Mouse (Mus musculus) liver, embryonic 12.5 days (tissue): ENCODE results near the gene Zfp652. TPM values are rescaled to one million over a fixed set of nuclear protein-coding genes. Genes with fewer than 3 reads are reported as not detected.

Experiments used
- ATAC-seq: fragments of 200-750 bp; cut with Nextera tagmentation; 2 replicates; pipeline ENCODE4 v1.8.0; 2017; ENCODE audit warnings: moderate number of reproducible peaks, mild to moderate bottlenecking, moderate library complexity
- H3K27ac ChIP-seq: fragments of 300-500 bp; sonication (generic); 2 replicates; pipeline ENCODE4 v1.5.1; 2016; ENCODE audit warnings: mild to moderate bottlenecking
- H3K27me3 ChIP-seq: fragments of 300-500 bp; sonication (generic); replicated peaks from 2 replicates; pipeline ENCODE4 v1.6.1; 2016; ENCODE audit warnings: mild to moderate bottlenecking, moderate library complexity
- H3K36me3 ChIP-seq: fragments of 300-500 bp; sonication (generic); 2 replicates; pipeline ENCODE4 v1.6.1; 2016; ENCODE audit warnings: mild to moderate bottlenecking, moderate library complexity
- H3K4me1 ChIP-seq: fragments of 300-500 bp; sonication (generic); 2 replicates; pipeline ENCODE4 v1.6.1; 2016
- H3K4me2 ChIP-seq: fragments of 300-500 bp; sonication (generic); 2 replicates; pipeline ENCODE4 v1.6.1; 2016; ENCODE audit warnings: mild to moderate bottlenecking, moderate library complexity
- H3K4me3 ChIP-seq: fragments of 300-500 bp; sonication (generic); 2 replicates; pipeline ENCODE4 v1.5.1; 2016; ENCODE audit warnings: mild to moderate bottlenecking, moderate library complexity
- H3K9ac ChIP-seq: fragments of 300-500 bp; sonication (generic); 2 replicates; pipeline ENCODE4 v1.6.1; 2016; ENCODE audit warnings: mild to moderate bottlenecking, moderate library complexity
- H3K9me3 ChIP-seq: fragments of 300-500 bp; sonication (generic); replicated peaks from 2 replicates; pipeline ENCODE4 v1.6.1; 2016; ENCODE audit warnings: mild to moderate bottlenecking, moderate library complexity
- WGBS: fragments of 180-500 bp; shearing (Covaris S2); methylation state at CpG from one replicate; pipeline ENCODE4 v1.1.7; 2016; ENCODE audit not compliant: insufficient replicate concordance; 5-methylcytosine and 5-hydroxymethylcytosine counted together
- polyA plus RNA-seq: library from polyadenylated mRNA; unstranded; fragments of >200 nt; fragmentation: Nextera tagmentation; extraction: Ambion mirVana; gene quantifications from 2 replicates; pipeline ENCODE4 v1.2.1, GENCODE M21; 2016

The Zfp652 gene
- polyA plus RNA-seq, 1 experiment from 2014 or later: 8.9 TPM

GRCm38 (mm10) chr11:95789451-95789891, 77.0 kb downstream of the Zfp652 start:
- ATAC-seq: no peak
- H3K4me3 ChIP-seq: no peak overlapping the region
- H3K4me1 ChIP-seq: peaks cover 38% of the 10 kb centered on the region
- H3K27me3 ChIP-seq: peaks cover 9% of the 10 kb centered on the region
- no peaks in the 10 kb centered on the region for H3K36me3 ChIP-seq
- no peak overlapping the region for H3K9ac ChIP-seq
- peaks cover 6% of the 10 kb centered on the region; the same call in 1 of the 2 replicates for H3K9me3 ChIP-seq
- WGBS: 74% methylated on average over 8 of the region's 8 CpGs
- H3K27ac ChIP-seq: peak overlapping the region; percentile 45; the same call in 1 of the 2 replicates
- H3K4me2 ChIP-seq: no peak overlapping the region

GRCm38 (mm10) chr11:95791787-95792186, 79.3 kb downstream of the Zfp652 start:
- peaks cover 33% of the 10 kb centered on the region for H3K27me3 ChIP-seq
- 75% methylated on average over 13 of the region's 13 CpGs for WGBS
- no peak for ATAC-seq

GRCm38 (mm10) chr11:95792950-95793509, 80.6 kb downstream of the Zfp652 start:
- peaks cover 49% of the 10 kb centered on the region for H3K4me1 ChIP-seq
- H3K36me3 ChIP-seq: no peaks in the 10 kb centered on the region
- H3K4me2 ChIP-seq: peak overlapping the region; percentile 42
- ATAC-seq: peak; percentile 92
- peak overlapping the region; percentile 28; the same call in 1 of the 2 replicates for H3K9ac ChIP-seq
- H3K9me3 ChIP-seq: no peaks in the 10 kb centered on the region
- WGBS: 48% methylated on average over 8 of the region's 8 CpGs
- peak overlapping the region; percentile 68 for H3K27ac ChIP-seq
- peaks cover 45% of the 10 kb centered on the region for H3K27me3 ChIP-seq
- H3K4me3 ChIP-seq: no peak overlapping the region

More at GRCm38 (mm10) chr11:95791787-95792186, 79.3 kb downstream of the Zfp652 start:
- Histone ChIP-seq H3K9me3 (no peaks in the 10 kb centered on the region), H3K36me3 (no peaks in the 10 kb centered on the region), H3K27ac (peak overlapping the region; percentile 68; the same call in 1 of the 2 replicates), H3K4me2 (no peak overlapping the region), H3K9ac (no peak overlapping the region), H3K4me1 (peaks cover 43% of the 10 kb centered on the region), H3K4me3 (no peak overlapping the region)

GRCm38 (mm10) chr11:95794201-95794600, 81.7 kb downstream of the Zfp652 start:
- Histone ChIP-seq H3K4me1 (peaks cover 49% of the 10 kb centered on the region), H3K4me2 (no peak overlapping the region), H3K27me3 (peaks cover 57% of the 10 kb centered on the region), H3K9me3 (no peaks in the 10 kb centered on the region), H3K36me3 (no peaks in the 10 kb centered on the region), H3K9ac (no peak overlapping the region), H3K4me3 (no peak overlapping the region), H3K27ac (0 out of 2 replicates have a peak overlapping the region, but pooled peaks have one; percentile 12)
- 70% methylated on average over 5 of the region's 5 CpGs for WGBS
- ATAC-seq: no peak

GRCm38 (mm10) chr11:95795582-95795981, 83.1 kb downstream of the Zfp652 start:
- peaks cover 57% of the 10 kb centered on the region for H3K27me3 ChIP-seq
- H3K4me3 ChIP-seq: no peak overlapping the region
- peaks cover 60% of the 10 kb centered on the region for H3K4me1 ChIP-seq
- H3K4me2 ChIP-seq: no peak overlapping the region
- no peak overlapping the region for H3K9ac ChIP-seq
- no peak overlapping the region for H3K27ac ChIP-seq
- no peaks in the 10 kb centered on the region for H3K36me3 ChIP-seq
- no peak for ATAC-seq
- WGBS: 48% methylated on average over 5 of the region's 5 CpGs
- H3K9me3 ChIP-seq: no peaks in the 10 kb centered on the region

DNA sequence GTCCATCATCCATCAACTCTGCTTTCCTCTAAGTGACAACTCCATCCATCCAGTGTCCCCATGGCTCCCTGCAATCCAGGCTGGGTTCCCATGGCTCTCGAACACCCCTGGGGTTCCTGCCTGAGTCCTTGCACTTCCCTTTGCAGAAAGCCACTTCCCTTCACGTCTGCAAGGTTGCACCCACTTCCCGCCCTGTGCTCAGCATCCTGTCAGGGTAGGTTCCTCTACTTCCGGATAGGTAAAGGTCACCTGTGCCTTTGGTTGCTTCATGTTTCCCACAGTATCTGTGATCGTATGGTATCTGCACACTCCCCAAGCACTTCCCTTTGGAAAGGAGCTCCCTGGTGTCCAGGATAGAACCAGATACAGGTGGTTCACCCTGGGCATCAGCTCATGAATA, 92.5 kb downstream of the Zfp652 start:
- Histone ChIP-seq H3K36me3 (no peaks in the 10 kb centered on the region), H3K9ac (peak overlapping the region; percentile 72; the same call in 1 of the 2 replicates), H3K4me1 (peaks cover 97% of the 10 kb centered on the region), H3K27me3 (no peaks in the 10 kb centered on the region), H3K4me2 (peak overlapping the region; percentile 58), H3K27ac (peak overlapping the region; percentile 100), H3K9me3 (peaks cover 10% of the 10 kb centered on the region; the same call in 1 of the 2 replicates), H3K4me3 (no peak overlapping the region)
- ATAC-seq: no peak
- 52% methylated on average over 5 of the region's 5 CpGs for WGBS

GRCm38 (mm10) chr11:95805527-95805926, 93.1 kb downstream of the Zfp652 start:
- Histone ChIP-seq H3K27me3 (no peaks in the 10 kb centered on the region), H3K9ac (peak overlapping the region; percentile 72), H3K9me3 (peaks cover 10% of the 10 kb centered on the region; the same call in 1 of the 2 replicates), H3K4me3 (peak overlapping the region; percentile 5; the same call in 1 of the 2 replicates), H3K36me3 (no peaks in the 10 kb centered on the region), H3K4me2 (peak overlapping the region; percentile 58), H3K27ac (peak overlapping the region; percentile 100), H3K4me1 (peaks cover 97% of the 10 kb centered on the region)
- ATAC-seq: peak; percentile 74
- WGBS: 16% methylated on average over 3 of the region's 3 CpGs

GRCm38 (mm10) chr11:95807884-95808283, 95.4 kb downstream of the Zfp652 start:
- ATAC-seq: no peak
- H3K4me2 ChIP-seq: peak overlapping the region; percentile 67
- peak overlapping the region; percentile 32 for H3K4me3 ChIP-seq
- peak overlapping the region; percentile 75 for H3K9ac ChIP-seq
- H3K4me1 ChIP-seq: peaks cover 96% of the 10 kb centered on the region
- H3K36me3 ChIP-seq: no peaks in the 10 kb centered on the region
- peaks cover 10% of the 10 kb centered on the region; the same call in 1 of the 2 replicates for H3K9me3 ChIP-seq
- 0 out of 2 replicates have a peak, but pooled peaks cover 4% of the 10 kb centered on the region for H3K27me3 ChIP-seq
- WGBS: 83% methylated on average over 5 of the region's 5 CpGs
- H3K27ac ChIP-seq: peak overlapping the region; percentile 100

DNA sequence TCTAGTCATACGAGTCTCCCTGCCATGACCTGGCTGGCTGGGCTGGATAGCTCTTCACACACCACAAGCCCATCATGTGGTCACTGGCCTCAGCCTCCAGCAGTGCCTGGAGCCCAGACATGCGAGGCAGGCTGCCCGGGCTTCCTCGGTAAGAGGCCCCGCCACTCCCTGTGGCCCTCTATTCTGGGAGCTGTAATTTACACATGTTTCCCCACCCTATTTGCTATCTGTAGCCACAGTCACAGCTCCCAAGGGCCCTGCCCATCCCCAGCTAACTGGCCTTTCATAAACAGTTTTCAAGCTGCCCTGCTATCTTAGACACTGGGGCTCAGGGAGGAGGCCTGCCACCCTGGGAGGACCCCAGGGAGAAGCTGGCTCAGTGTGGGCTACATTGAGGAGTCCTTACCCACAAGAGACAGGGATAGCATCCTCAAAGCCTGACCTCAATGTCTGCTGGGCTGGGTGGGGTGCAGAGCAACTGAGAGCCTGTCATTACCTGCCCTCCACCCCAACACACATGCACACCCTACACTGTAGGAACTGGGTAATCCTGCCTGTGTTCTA, 96.1 kb downstream of the Zfp652 start:
- peak; percentile 94 for ATAC-seq
- Histone ChIP-seq H3K4me3 (peak overlapping the region; percentile 32), H3K9me3 (peaks cover 10% of the 10 kb centered on the region; the same call in 1 of the 2 replicates), H3K4me1 (peaks cover 89% of the 10 kb centered on the region), H3K27ac (peak overlapping the region; percentile 100), H3K9ac (peak overlapping the region; percentile 75), H3K36me3 (no peaks in the 10 kb centered on the region), H3K4me2 (peak overlapping the region; percentile 67), H3K27me3 (0 out of 2 replicates have a peak, but pooled peaks cover 4% of the 10 kb centered on the region)
- WGBS: 15% methylated on average over 5 of the region's 5 CpGs

DNA sequence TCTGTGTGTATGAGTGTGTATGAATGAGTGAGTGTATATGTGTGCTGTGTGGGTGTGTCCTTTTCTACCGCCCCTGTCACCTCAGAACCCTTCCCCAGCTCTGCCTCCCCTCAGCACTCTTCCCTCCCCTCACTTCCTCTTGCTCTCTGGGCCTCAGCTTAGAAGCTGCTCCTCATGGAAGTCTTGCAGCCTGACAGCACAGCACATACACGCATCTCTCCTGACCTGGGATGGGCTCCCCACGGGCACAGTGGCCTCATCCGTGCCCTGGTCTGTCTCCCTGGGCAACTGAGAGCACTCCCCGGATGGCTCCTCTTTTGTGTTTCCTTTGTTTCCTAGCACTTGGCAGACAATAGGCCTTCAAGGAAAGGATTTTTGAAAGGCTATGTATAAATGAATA, 97.1 kb downstream of the Zfp652 start:
- Histone ChIP-seq H3K4me3 (no peak overlapping the region), H3K4me2 (peak overlapping the region; percentile 67), H3K4me1 (peaks cover 79% of the 10 kb centered on the region), H3K9me3 (peaks cover 10% of the 10 kb centered on the region; the same call in 1 of the 2 replicates), H3K36me3 (no peaks in the 10 kb centered on the region), H3K9ac (peak overlapping the region; percentile 75), H3K27ac (peak overlapping the region; percentile 100), H3K27me3 (0 out of 2 replicates have a peak, but pooled peaks cover 4% of the 10 kb centered on the region)
- no peak for ATAC-seq
- 52% methylated on average over 5 of the region's 5 CpGs for WGBS

GRCm38 (mm10) chr11:95810828-95811227, 98.4 kb downstream of the Zfp652 start:
- WGBS: 52% methylated on average over 7 of the region's 7 CpGs
- Histone ChIP-seq H3K36me3 (no peaks in the 10 kb centered on the region), H3K27ac (peak overlapping the region; percentile 100), H3K27me3 (peaks cover 9% of the 10 kb centered on the region; the same call in 1 of the 2 replicates), H3K4me1 (peaks cover 67% of the 10 kb centered on the region), H3K4me3 (no peak overlapping the region), H3K9ac (no peak overlapping the region), H3K4me2 (no peak overlapping the region), H3K9me3 (peaks cover 10% of the 10 kb centered on the region; the same call in 1 of the 2 replicates)
- no peak for ATAC-seq

DNA sequence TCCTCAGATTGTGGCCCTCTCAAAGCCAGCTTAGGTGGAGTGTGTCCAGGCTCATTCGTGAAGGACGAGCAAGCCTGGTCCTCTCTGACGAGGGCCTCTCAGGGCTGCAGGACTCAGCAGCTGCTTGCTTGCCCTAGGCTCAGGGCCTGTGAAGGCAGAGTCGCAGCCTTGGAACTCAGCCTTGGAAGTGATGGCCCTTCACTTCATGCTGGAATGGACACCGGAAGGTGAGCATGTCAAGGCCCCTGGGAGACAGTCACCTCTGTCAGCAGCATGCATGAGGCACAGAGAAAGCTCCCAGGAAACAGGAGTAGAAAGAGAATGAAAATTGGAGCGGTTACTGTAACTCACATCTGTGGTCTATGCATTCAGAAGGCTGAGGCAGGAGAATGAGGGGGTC, 99.3 kb downstream of the Zfp652 start:
- Histone ChIP-seq H3K4me3 (no peak overlapping the region), H3K27ac (0 out of 2 replicates have a peak overlapping the region, but pooled peaks have one; percentile 3), H3K4me2 (no peak overlapping the region), H3K36me3 (no peaks in the 10 kb centered on the region), H3K4me1 (peaks cover 58% of the 10 kb centered on the region), H3K9me3 (peaks cover 5% of the 10 kb centered on the region), H3K27me3 (peaks cover 12% of the 10 kb centered on the region; the same call in 1 of the 2 replicates), H3K9ac (no peak overlapping the region)
- ATAC-seq: no peak
- WGBS: 79% methylated on average over 6 of the region's 6 CpGs
